In genomic region chr14:20070629-20071028, GRCm38 (mm10) we compare ENCODE assay signal across 8 mouse cellular contexts.
A peak's percentile ranks its signal among the peaks of the same experiment; 100 is the strongest.
DNase-seq lines count a peak whose midpoint lies in the region; ATAC-seq and TF ChIP-seq lines count a peak whose summit lies in the region.

No protein-coding gene starts in this region.

- no peak overlapping the region for H3K27ac ChIP-seq in cerebellum, adult 2 months (ENCODE audit: insufficient read depth, low read length)
- no peak overlapping the region for H3K27ac ChIP-seq in liver, postnatal 0 days (ENCODE audit: low read depth)

- H3K9ac ChIP-seq in liver, postnatal 0 days (replicated peaks): no peak overlapping the region

- peak; percentile 69; the same call in 1 of the 2 replicates for ATAC-seq in liver, postnatal 0 days

- H3K4me1 ChIP-seq in cerebellum, adult 2 months (ENCODE audit: control insufficient read depth, insufficient read depth, low read length): no peaks in the 10 kb centered on the region
- no peaks in the 10 kb centered on the region for H3K4me1 ChIP-seq in liver, postnatal 0 days (ENCODE audit: insufficient read depth)

- H3K9me3 ChIP-seq in liver, postnatal 0 days (ENCODE audit: low read length): no peaks in the 10 kb centered on the region

- DNase-seq in cerebellum, adult 2 months: no peak
- no peak for DNase-seq in cerebellum, adult 11-12 months
- peak; percentile 46 to 63 for DNase-seq in left cerebral cortex, postnatal 14 days (ENCODE audit: low spot score in 2 of 2)
- no peak for DNase-seq in left cerebral cortex, postnatal 36 days (ENCODE audit: low spot score in 2 of 2)
- DNase-seq in brain, embryonic 14.5 days (ENCODE audit: low read depth): peak; percentile 65
- DNase-seq in liver, postnatal 0 days: peak; percentile 40
- DNase-seq in testis, postnatal 10 days (ENCODE audit: low spot score): peak; percentile 47
- DNase-seq in natural killer cell, adult 2 months (ENCODE audit: low spot score in 2 of 2): no peak

- H3K27me3 ChIP-seq in cerebellum, adult 2 months (ENCODE audit: control insufficient read depth, insufficient read depth, low read length): no peaks in the 10 kb centered on the region
- no peaks in the 10 kb centered on the region for H3K27me3 ChIP-seq in liver, postnatal 0 days (ENCODE audit: insufficient read depth, low read length)

- TF ChIP-seq EP300 in liver, postnatal 0 days (IDR thresholded peaks at IDR 0.05; ENCODE audit: low read depth): no peak

- H3K4me3 ChIP-seq in cerebellum, adult 2 months (replicated peaks; ENCODE audit: insufficient read depth, low read depth, low read length): no peak overlapping the region
- H3K4me3 ChIP-seq in liver, postnatal 0 days (ENCODE audit: low read depth, low read length): no peak overlapping the region

- H3K36me3 ChIP-seq in liver, postnatal 0 days (replicated peaks; ENCODE audit: insufficient read depth, low read length): no peaks in the 10 kb centered on the region

- no peak overlapping the region for H3K4me2 ChIP-seq in liver, postnatal 0 days (ENCODE audit: low read depth, low read length)

- intact Hi-C loops in left cerebral cortex, postnatal 14 days (cut with DNase I): loop anchor here (10.0 kb wide), 1 partner anchor 146 kb away; no protein-coding TSS in a partner anchor
- intact Hi-C loops in left cerebral cortex, postnatal 36 days (cut with DNase I): no loop called here

- peak; percentile 53; the same call in 1 of the 2 replicates for TF ChIP-seq CTCF in cerebellum, adult 2 months (IDR thresholded peaks at IDR 0.05; ENCODE audit: borderline replicate concordance, insufficient read depth, low read depth, low read length)
- peak; percentile 77 for TF ChIP-seq CTCF in brain, embryonic 14.5 days (IDR thresholded peaks at IDR 0.05; ENCODE audit: borderline replicate concordance, extremely low read depth, insufficient read depth, insufficient read length)
- TF ChIP-seq CTCF in liver, postnatal 0 days (IDR thresholded peaks at IDR 0.05; ENCODE audit: low read depth): peak; percentile 72

- no peak for TF ChIP-seq POLR2A in cerebellum, adult 2 months (IDR thresholded peaks at IDR 0.05; ENCODE audit: borderline replicate concordance, insufficient read depth, low read length)
- no peak for TF ChIP-seq POLR2A in brain, embryonic 14.5 days (IDR thresholded peaks at IDR 0.05; ENCODE audit: borderline replicate concordance, extremely low read depth, insufficient read depth, insufficient read length, poor library complexity, severe bottlenecking)

Comparison
In these comparisons a context has a peak if more than half of its experiments do, and no peak if none do; other contexts are left out.
1. DNase-seq: peak in left cerebral cortex, postnatal 14 days (2 of 2), brain, embryonic 14.5 days (single experiment), liver, postnatal 0 days (single experiment) and testis, postnatal 10 days (single experiment); none in cerebellum, adult 2 months (0 of 2), cerebellum, adult 11-12 months (single experiment), left cerebral cortex, postnatal 36 days (0 of 2) and natural killer cell, adult 2 months (0 of 2).
2. Peak in every context shown above with its lines, with median percentiles within 50 percentile points of each other: CTCF ChIP-seq.